Comparison of ENCODE assay signal across 8 mouse cellular contexts in the genomic region with DNA sequence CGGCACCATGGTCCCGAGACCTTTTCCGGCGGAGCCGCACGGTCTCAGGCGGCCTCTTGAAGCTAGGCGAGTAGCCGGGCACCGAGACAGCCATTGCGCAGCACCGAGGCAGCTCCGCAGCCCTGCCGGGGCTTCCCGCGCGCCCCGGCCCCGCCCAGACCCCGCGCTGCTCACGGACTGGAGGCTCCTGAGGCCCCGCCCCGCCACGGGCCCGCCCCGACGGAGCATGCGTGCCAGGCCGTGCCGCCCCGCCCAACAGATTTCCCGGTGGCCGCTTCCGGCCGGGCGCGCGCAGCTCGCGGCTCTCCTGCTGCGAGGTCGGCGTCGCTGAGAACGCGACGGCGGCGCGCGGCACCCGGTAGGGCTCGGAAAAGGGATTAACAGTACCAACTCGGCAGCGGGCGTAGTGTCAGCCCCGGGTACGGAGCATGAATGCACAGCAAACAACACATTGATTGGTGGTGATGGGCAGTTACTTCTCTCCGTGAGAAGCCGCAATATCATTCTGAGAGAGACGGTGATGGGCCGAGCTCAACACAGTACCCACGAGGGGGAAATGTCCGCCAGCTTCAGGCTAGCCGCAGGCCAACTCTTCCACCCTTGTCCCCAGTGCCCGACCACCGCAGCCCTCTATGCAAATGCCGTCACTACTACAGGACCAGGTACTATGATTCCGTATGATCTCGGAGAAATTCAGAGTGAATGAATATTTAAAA. TPM values are rescaled to one million over a fixed set of nuclear protein-coding genes. Genes with fewer than 3 reads are reported as not detected.
DNase-seq lines count a peak whose midpoint lies in the region; ATAC-seq and TF ChIP-seq lines count a peak whose summit lies in the region.

Gene Donson, minus strand, starts transcription at position 152 of the 716 bp plus-strand sequence.

- no peak for TF ChIP-seq CTCF in olfactory bulb, adult 2 months (IDR thresholded peaks at IDR 0.05; ENCODE audit: insufficient read depth, low read depth, low read length)

- H3K27ac ChIP-seq in lung, embryonic 15.5 days = peak within 1 kb of the TSS; percentile 80
- H3K27ac ChIP-seq in olfactory bulb, adult 2 months (ENCODE audit: insufficient read depth, low read depth, low read length) = peak within 1 kb of the TSS; percentile 66

- peak within 1 kb of the TSS; percentile 71 for H3K9ac ChIP-seq in lung, embryonic 15.5 days

- H3K27me3 ChIP-seq in lung, embryonic 15.5 days = no peaks in the 10 kb centered on the region

- H3K4me3 ChIP-seq in lung, embryonic 15.5 days = peak within 1 kb of the TSS; percentile 75
- H3K4me3 ChIP-seq in olfactory bulb, adult 2 months (ENCODE audit: insufficient read depth, low read depth, low read length) = peak within 1 kb of the TSS; percentile 91

- peaks cover 18% of the 10 kb centered on the region; the same call in 1 of the 2 replicates for H3K4me1 ChIP-seq in lung, embryonic 15.5 days
- H3K4me1 ChIP-seq in olfactory bulb, adult 2 months (ENCODE audit: control insufficient read depth, insufficient read depth, low read length) = 0 out of 2 replicates have a peak, but pooled peaks cover 4% of the 10 kb centered on the region

- no peaks in the 10 kb centered on the region for H3K9me3 ChIP-seq in lung, embryonic 15.5 days

- WGBS in lung, embryonic 15.5 days = under 1% methylated on average over 71 of the region's 71 CpGs
- under 1% methylated on average over 71 of the region's 71 CpGs for WGBS in olfactory bulb, adult 2 months

- H3K4me2 ChIP-seq in lung, embryonic 15.5 days = peak within 1 kb of the TSS; percentile 83

- peak; percentile 91 for DNase-seq in MN1 (ENCODE audit: low spot score)
- DNase-seq in cerebellum, adult 8-10 months = peak; percentile 93
- DNase-seq in forelimb bud, embryonic 11.5 days (ENCODE audit: low read depth, low spot score) = peak; percentile 79
- peak; percentile 43 for DNase-seq in layer of hippocampus, adult 9-10 months (ENCODE audit: low spot score)
- peak; percentile 89 to 90 for DNase-seq in thymus, adult 18-20 months

- TF ChIP-seq POLR2A in olfactory bulb, adult 2 months (IDR thresholded peaks at IDR 0.05; ENCODE audit: insufficient read depth, low read depth, low read length) = peak; percentile 90

- peaks cover 16% of the 10 kb centered on the region; the same call in 1 of the 2 replicates for H3K36me3 ChIP-seq in lung, embryonic 15.5 days

- ATAC-seq in hematopoietic stem cell, adult 5-6 weeks (replicated peaks in 1 of 2; ENCODE audit: insufficient read depth in 1 of 2, low FRiP score in 2 of 2, low TSS enrichment in 1 of 2, low read depth in 1 of 2, poor library complexity in 2 of 2, severe bottlenecking in 2 of 2) = peak; percentile 77 to 83
- peak; percentile 99 for ATAC-seq in lung, embryonic 15.5 days (ENCODE audit: borderline replicate concordance, extremely low read depth, low FRiP score, low TSS enrichment)

RNA-seq across cellular contexts. Expression of gene Donson, which starts in this region (rescaled TPM):
- 24.4 and 32.1 TPM in 2 replicates for total RNA-seq in hematopoietic stem cell, adult 5-6 weeks (2017)
- 25.4 and 26.2 TPM in 2 replicates for polyA plus RNA-seq in lung, embryonic 15.5 days (2015; fragmentation: Nextera tagmentation; extraction: Ambion mirVana)
- not detected in 2 replicates for polyA plus RNA-seq in olfactory bulb, adult 2 months (2012; ENCODE audit: insufficient read depth, insufficient read length, low replicate concordance, missing spikeins)

Comparison
In these comparisons a context has a peak if more than half of its experiments do, and no peak if none do; other contexts are left out.
1. Peak in every context shown above with its lines: DNase-seq, ATAC-seq, H3K4me3 ChIP-seq and H3K27ac ChIP-seq.
2. DNase-seq: peak in every context shown above with its lines; median percentile 93 in cerebellum, adult 8-10 months; 91 in MN1; 90 in thymus, adult 18-20 months; 79 in forelimb bud, embryonic 11.5 days; 43 in layer of hippocampus, adult 9-10 months.